Mouse (Mus musculus) kidney, postnatal 0 days (tissue): ENCODE data around the gene Fam166a. TPM values are rescaled to one million over a fixed set of nuclear protein-coding genes. Genes with fewer than 3 reads are reported as not detected.
A peak's percentile ranks its signal among the peaks of the same experiment; 100 is the strongest.

ENCODE experiments used
- ATAC-seq: fragments of 200-750 bp; cut with Nextera tagmentation; replicated peaks from 2 replicates; pipeline ENCODE4 v1.8.0; 2017; ENCODE audit warnings: low read depth, moderate number of reproducible peaks, moderate TSS enrichment, moderate library complexity; ENCODE audit not compliant: low FRiP score
- DNase-seq: peaks from one replicate; pipeline ENCODE4 v3.0.0-alpha.2; 2016; ENCODE audit warnings: low spot score
- H3K27ac ChIP-seq: fragments of 300-500 bp; sonication (generic); 2 replicates; pipeline ENCODE4 v1.5.1; 2014; ENCODE audit warnings: mild to moderate bottlenecking
- H3K27me3 ChIP-seq: fragments of 300-500 bp; sonication (generic); 2 replicates; pipeline ENCODE4 v1.6.1; 2014; ENCODE audit warnings: low read length, mixed read lengths; ENCODE audit not compliant: insufficient read depth
- H3K36me3 ChIP-seq: fragments of 300-500 bp; sonication (generic); 2 replicates; pipeline ENCODE4 v1.6.1; 2014; ENCODE audit warnings: low read length, mixed read lengths; ENCODE audit not compliant: insufficient read depth
- H3K4me1 ChIP-seq: fragments of 300-500 bp; sonication (generic); replicated peaks from 2 replicates; pipeline ENCODE4 v1.6.1; 2014; ENCODE audit warnings: antibody characterized with exemption, low read length, mixed read lengths; ENCODE audit not compliant: insufficient read depth
- H3K4me2 ChIP-seq: fragments of 300-500 bp; sonication (generic); 2 replicates; pipeline ENCODE4 v1.6.1; 2014; ENCODE audit warnings: mild to moderate bottlenecking, low read length, moderate library complexity, mixed read lengths
- H3K4me3 ChIP-seq: fragments of 300-500 bp; sonication (generic); replicated peaks from 2 replicates; pipeline ENCODE4 v1.5.1; 2014; ENCODE audit warnings: low read depth, low read length
- H3K9ac ChIP-seq: fragments of 300-500 bp; sonication (generic); 2 replicates; pipeline ENCODE4 v1.6.1; 2014; ENCODE audit warnings: low read depth, low read length
- H3K9me3 ChIP-seq: fragments of 300-500 bp; sonication (generic); replicated peaks from 2 replicates; pipeline ENCODE4 v1.6.1; 2016; ENCODE audit warnings: low read length, inconsistent platforms, mixed read lengths
- CTCF ChIP-seq: IDR thresholded peaks from 2 replicates; pipeline ENCODE4 v1.5.1; 2016; ENCODE audit warnings: antibody characterized with exemption, low read depth, mild to moderate bottlenecking, moderate library complexity
- WGBS: fragments of 180-500 bp; shearing (Covaris S2); extraction: QIAGEN DNeasy Blood & Tissue Kit; methylation state at CpG from one replicate; pipeline ENCODE4 v1.1.7; 2014; 5-methylcytosine and 5-hydroxymethylcytosine counted together
- polyA plus RNA-seq: library from polyadenylated mRNA; unstranded; fragments of >200 nt; fragmentation: Nextera tagmentation; extraction: Ambion mirVana; gene quantifications from 2 replicates; pipeline ENCODE4 v1.2.1, GENCODE M21; 2015

Gene Fam166a
- polyA plus RNA-seq, 1 experiment from 2014 or later = 0.28 TPM

- Histone ChIP-seq H3K27ac (no peak overlapping the region), H3K4me3 (no peak overlapping the region), H3K27me3 (no peaks in the 10 kb centered on the region), H3K4me1 (peaks cover 10% of the 10 kb centered on the region), H3K36me3 (0 out of 2 replicates have a peak, but pooled peaks cover under 1% of the 10 kb centered on the region), H3K9ac (no peak overlapping the region), H3K9me3 (no peaks in the 10 kb centered on the region), H3K4me2 (no peak overlapping the region)
- ATAC-seq (no peak), DNase-seq (no peak)
- TF ChIP-seq CTCF = no peak
- WGBS = 67% methylated on average over 23 of the region's 23 CpGs
Observed at GRCm38 (mm10) chr2:25213266-25213865, 5.2 kb upstream of the Fam166a start.

GRCm38 (mm10) chr2:25214444-25214843 is 4.1 kb upstream of the Fam166a start, which contains the start of gene Stpg3:
Gene Stpg3 (minus strand): TSS chr2:25214637.
- DNase-seq (peak; percentile 13), ATAC-seq (0 out of 2 replicates have a peak, but pooled peaks have one; percentile 47)
- 52% methylated on average over 3 of the region's 3 CpGs for WGBS
- no peaks in the 10 kb centered on the region for H3K36me3 ChIP-seq
- H3K4me2 ChIP-seq = no peak within 1 kb of the TSS
- no peak within 1 kb of the TSS for H3K27ac ChIP-seq
- H3K4me3 ChIP-seq = no peak within 1 kb of the TSS
- no peak for TF ChIP-seq CTCF
- H3K9me3 ChIP-seq = no peaks in the 10 kb centered on the region
- H3K27me3 ChIP-seq = no peaks in the 10 kb centered on the region
- peaks cover 10% of the 10 kb centered on the region for H3K4me1 ChIP-seq
- no peak within 1 kb of the TSS for H3K9ac ChIP-seq

- H3K27ac ChIP-seq = no peak overlapping the region
- no peak overlapping the region for H3K4me2 ChIP-seq
- ATAC-seq (no peak), DNase-seq (no peak)
- 0 out of 2 replicates have a peak, but pooled peaks cover 4% of the 10 kb centered on the region for H3K36me3 ChIP-seq
- WGBS = 56% methylated on average over 2 of the region's 2 CpGs
- no peaks in the 10 kb centered on the region for H3K27me3 ChIP-seq
- no peaks in the 10 kb centered on the region for H3K4me1 ChIP-seq
- no peak overlapping the region for H3K9ac ChIP-seq
- no peak for TF ChIP-seq CTCF
- no peaks in the 10 kb centered on the region for H3K9me3 ChIP-seq
- no peak overlapping the region for H3K4me3 ChIP-seq
Observed at GRCm38 (mm10) chr2:25217666-25218065, 879 bp upstream of the Fam166a start.

- Histone ChIP-seq H3K36me3 (0 out of 2 replicates have a peak, but pooled peaks cover 4% of the 10 kb centered on the region), H3K9ac (no peak overlapping the region), H3K4me2 (no peak overlapping the region), H3K27me3 (no peaks in the 10 kb centered on the region), H3K4me1 (peaks cover 6% of the 10 kb centered on the region), H3K9me3 (no peaks in the 10 kb centered on the region), H3K4me3 (no peak overlapping the region), H3K27ac (no peak overlapping the region)
- TF ChIP-seq CTCF = no peak
- DNase-seq (no peak), ATAC-seq (no peak)
- 72% methylated on average over 5 of the region's 5 CpGs for WGBS
Observed at GRCm38 (mm10) chr2:25221331-25221772, 2.8 kb downstream of the Fam166a start.

GRCm38 (mm10) chr2:25223681-25224491 is 5.3 kb downstream of the Fam166a start:
- Histone ChIP-seq H3K4me1 (peaks cover 15% of the 10 kb centered on the region), H3K9ac (peak overlapping the region; percentile 89), H3K4me3 (peak overlapping the region; percentile 83), H3K27me3 (no peaks in the 10 kb centered on the region), H3K4me2 (peak overlapping the region; percentile 91), H3K9me3 (no peaks in the 10 kb centered on the region), H3K36me3 (0 out of 2 replicates have a peak, but pooled peaks cover 4% of the 10 kb centered on the region), H3K27ac (peak overlapping the region; percentile 97)
- no peak for TF ChIP-seq CTCF
- WGBS = 2% methylated on average over 52 of the region's 53 CpGs
- DNase-seq (peak; percentile 77), ATAC-seq (peak; percentile 47)

GRCm38 (mm10) chr2:25224492-25224765 is 5.9 kb downstream of the Fam166a start, which contains the start of gene Tubb4b:
Gene Tubb4b (minus strand): TSS chr2:25224702.
- Histone ChIP-seq H3K27me3 (no peaks in the 10 kb centered on the region), H3K9me3 (no peaks in the 10 kb centered on the region), H3K4me1 (peaks cover 18% of the 10 kb centered on the region), H3K36me3 (0 out of 2 replicates have a peak, but pooled peaks cover 4% of the 10 kb centered on the region), H3K4me2 (peak within 1 kb of the TSS; percentile 91), H3K4me3 (peak within 1 kb of the TSS; percentile 83), H3K27ac (peak within 1 kb of the TSS; percentile 97), H3K9ac (peak within 1 kb of the TSS; percentile 89)
- DNase-seq (no peak), ATAC-seq (no peak)
- peak; percentile 22; the same call in 1 of the 2 replicates for TF ChIP-seq CTCF
- WGBS = under 1% methylated on average over 17 of the region's 17 CpGs
